Comparison of ENCODE assay signal across 8 mouse cellular contexts in the genomic region with DNA sequence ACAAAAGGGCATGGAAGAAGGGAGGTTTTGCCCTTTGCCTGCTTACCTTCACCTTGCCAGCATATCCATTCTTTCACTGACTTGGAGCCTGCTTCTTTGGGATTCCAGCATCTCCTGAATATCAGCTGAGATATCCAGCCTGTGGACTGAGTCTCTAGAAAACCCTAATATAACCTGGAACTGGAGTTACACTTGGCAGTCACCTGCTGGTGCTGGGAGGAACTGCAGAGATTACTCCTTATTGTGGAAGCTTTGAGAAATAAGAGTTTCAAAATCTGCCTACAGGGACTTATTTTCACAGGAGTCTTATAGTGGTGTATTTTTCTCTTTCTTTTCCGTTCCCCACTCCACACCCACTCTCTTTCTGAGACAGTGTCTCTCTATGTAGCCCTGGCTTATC. TPM values are rescaled to one million over a fixed set of nuclear protein-coding genes. Genes with fewer than 3 reads are reported as not detected.
DNase-seq lines count a peak whose midpoint lies in the region; ATAC-seq and TF ChIP-seq lines count a peak whose summit lies in the region.

No protein-coding gene starts in this region.

- peak; percentile 84 for TF ChIP-seq CTCF in midbrain, postnatal 0 days (IDR thresholded peaks at IDR 0.05)

- no peak for ATAC-seq in midbrain, postnatal 0 days (ENCODE audit: low FRiP score)
- ATAC-seq in midbrain, embryonic 13.5 days: no peak
- ATAC-seq in megakaryocyte-erythroid progenitor cell, adult 5-6 weeks (replicated peaks; ENCODE audit: low FRiP score, low TSS enrichment, poor library complexity, severe bottlenecking): peak; percentile 42
- no peak for ATAC-seq in forebrain, embryonic 11.5 days (replicated peaks; ENCODE audit: low FRiP score)

- no peak overlapping the region for H3K9ac ChIP-seq in midbrain, postnatal 0 days (replicated peaks; ENCODE audit: low read length, poor library complexity, severe bottlenecking)
- no peak overlapping the region for H3K9ac ChIP-seq in midbrain, embryonic 13.5 days (replicated peaks)
- no peak overlapping the region for H3K9ac ChIP-seq in forebrain, embryonic 11.5 days (ENCODE audit: low read length)

- H3K9me3 ChIP-seq in midbrain, postnatal 0 days (ENCODE audit: low read length): no peaks in the 10 kb centered on the region
- no peaks in the 10 kb centered on the region for H3K9me3 ChIP-seq in midbrain, embryonic 13.5 days
- H3K9me3 ChIP-seq in forebrain, embryonic 11.5 days (ENCODE audit: control insufficient read depth, low read length): no peaks in the 10 kb centered on the region

- 0 out of 2 replicates have a peak, but pooled peaks cover under 1% of the 10 kb centered on the region for H3K4me1 ChIP-seq in midbrain, postnatal 0 days (ENCODE audit: insufficient read depth, low read length)
- H3K4me1 ChIP-seq in midbrain, embryonic 13.5 days (replicated peaks): peaks cover 8% of the 10 kb centered on the region
- peaks cover 3% of the 10 kb centered on the region; the same call in 1 of the 2 replicates for H3K4me1 ChIP-seq in forebrain, embryonic 11.5 days (replicated peaks; ENCODE audit: control insufficient read depth, insufficient read depth, low read length)

- H3K27ac ChIP-seq in midbrain, postnatal 0 days (ENCODE audit: low read depth, low read length): no peak overlapping the region
- H3K27ac ChIP-seq in midbrain, embryonic 13.5 days: no peak overlapping the region
- H3K27ac ChIP-seq in forebrain, embryonic 11.5 days (ENCODE audit: low read depth, low read length): no peak overlapping the region

- WGBS in midbrain, postnatal 0 days: 55% methylated on average over 1 of the region's 1 CpGs
- WGBS in midbrain, embryonic 13.5 days: 46% methylated on average over 1 of the region's 1 CpGs
- 63% methylated on average over 1 of the region's 1 CpGs for WGBS in forebrain, embryonic 11.5 days

- DNase-seq in adrenal gland, postnatal 14 days: peak; percentile 67
- DNase-seq in adrenal gland, postnatal 4 days (ENCODE audit: low spot score in 2 of 2): no peak
- peak; percentile 70 for DNase-seq in midbrain, postnatal 0 days (ENCODE audit: low spot score)
- DNase-seq in embryo, embryonic 10 days (ENCODE audit: low spot score): peak; percentile 65
- DNase-seq in kidney, postnatal 4 days: peak; percentile 73 to 78
- DNase-seq in forebrain, embryonic 11.5 days (ENCODE audit: low spot score): no peak

- no peak overlapping the region for H3K4me3 ChIP-seq in midbrain, postnatal 0 days (ENCODE audit: low read depth, low read length)
- no peak overlapping the region for H3K4me3 ChIP-seq in midbrain, embryonic 13.5 days (replicated peaks)
- no peak overlapping the region for H3K4me3 ChIP-seq in forebrain, embryonic 11.5 days (ENCODE audit: low read depth, low read length)

- no peaks in the 10 kb centered on the region for H3K27me3 ChIP-seq in midbrain, postnatal 0 days (ENCODE audit: insufficient read depth, low read length)
- peaks cover 9% of the 10 kb centered on the region for H3K27me3 ChIP-seq in midbrain, embryonic 13.5 days
- no peaks in the 10 kb centered on the region for H3K27me3 ChIP-seq in forebrain, embryonic 11.5 days (ENCODE audit: control insufficient read depth, insufficient read depth, low read length)

- no peaks in the 10 kb centered on the region for H3K36me3 ChIP-seq in midbrain, postnatal 0 days (ENCODE audit: insufficient read depth, low read length)
- no peaks in the 10 kb centered on the region for H3K36me3 ChIP-seq in midbrain, embryonic 13.5 days
- no peaks in the 10 kb centered on the region for H3K36me3 ChIP-seq in forebrain, embryonic 11.5 days (ENCODE audit: control insufficient read depth, insufficient read depth, low read length)

- no peak overlapping the region for H3K4me2 ChIP-seq in midbrain, postnatal 0 days (ENCODE audit: low read depth, low read length, poor library complexity, severe bottlenecking)
- no peak overlapping the region for H3K4me2 ChIP-seq in midbrain, embryonic 13.5 days (replicated peaks)
- H3K4me2 ChIP-seq in forebrain, embryonic 11.5 days (ENCODE audit: low read depth, low read length, severe bottlenecking): no peak overlapping the region

RNA-seq across cellular contexts. Expression of gene Arl1, which starts 3.5 kb away (rescaled TPM):
- 89.2 and 93.7 TPM in 2 replicates for total RNA-seq in adrenal gland, postnatal 14 days (2021)
- total RNA-seq in adrenal gland, postnatal 4 days (2021): 100 to 1,000 TPM in 1 of 2 experiments, 10 to 100 TPM in 1; 98.2 to 102 TPM
- total RNA-seq in midbrain, postnatal 0 days (2014; rRNA removed): 81.4 and 86.1 TPM in 2 replicates
- polyA plus RNA-seq in midbrain, postnatal 0 days (2015; fragmentation: Nextera tagmentation; extraction: Ambion mirVana): 169 and 174 TPM in 2 replicates
- polyA plus RNA-seq in midbrain, embryonic 13.5 days (2015; fragmentation: Nextera tagmentation; extraction: Ambion mirVana): 135 and 150 TPM in 2 replicates
- 36.5 and 51.3 TPM in 2 replicates for total RNA-seq in megakaryocyte-erythroid progenitor cell, adult 5-6 weeks (2014; fragmentation: Nextera tagmentation)
- 89.4 and 91.0 TPM in 2 replicates for total RNA-seq in megakaryocyte-erythroid progenitor cell, adult 5-6 weeks (2017)
- 147 and 154 TPM in 2 replicates for polyA plus RNA-seq in forebrain, embryonic 11.5 days (2014; fragmentation: Nextera tagmentation; extraction: Ambion mirVana)

RNA-seq across cellular contexts. Expression of gene Spic, which starts 42.3 kb away (rescaled TPM):
- 2.6 and 2.8 TPM in 2 replicates for total RNA-seq in adrenal gland, postnatal 14 days (2021)
- total RNA-seq in adrenal gland, postnatal 4 days (2021): 1 to 10 TPM; 3.4 to 4.8 TPM
- total RNA-seq in midbrain, postnatal 0 days (2014; rRNA removed): 0.28 TPM in 1 of 2 replicates, not detected in the other
- polyA plus RNA-seq in midbrain, postnatal 0 days (2015; fragmentation: Nextera tagmentation; extraction: Ambion mirVana): not detected in 2 replicates
- polyA plus RNA-seq in midbrain, embryonic 13.5 days (2015; fragmentation: Nextera tagmentation; extraction: Ambion mirVana): not detected in 2 replicates
- 1.5 TPM in 1 of 2 replicates, not detected in the other for total RNA-seq in megakaryocyte-erythroid progenitor cell, adult 5-6 weeks (2014; fragmentation: Nextera tagmentation)
- total RNA-seq in megakaryocyte-erythroid progenitor cell, adult 5-6 weeks (2017): 0.61 TPM in 1 of 2 replicates, not detected in the other
- polyA plus RNA-seq in forebrain, embryonic 11.5 days (2014; fragmentation: Nextera tagmentation; extraction: Ambion mirVana): not detected in 2 replicates

Comparison
In these comparisons a context has a peak if more than half of its experiments do, and no peak if none do; other contexts are left out.
1. DNase-seq: peak in adrenal gland, postnatal 14 days (single experiment), midbrain, postnatal 0 days (single experiment), embryo, embryonic 10 days (single experiment) and kidney, postnatal 4 days (2 of 2); none in adrenal gland, postnatal 4 days (0 of 2) and forebrain, embryonic 11.5 days (single experiment).